Mouse (Mus musculus) ES-Bruce4 (cell line): ENCODE measurements at regions not wholly inside any gene's neighbourhood (a gene's known extent, or its start where the extent isn't known, plus 50 kb on each side); places are given as distances from the start of the nearest gene placed in this dataset.
"Not testable (repeated sequence)": the region's sequence is repeated elsewhere in the genome, so short reads cannot be mapped to it uniquely, and the experiment has no call there.

Experiments
- CTCF ChIP-seq: IDR thresholded peaks from one replicate; pipeline ENCODE4 v1.8.1; 2011; ENCODE audit warnings: low read depth, low read length
- EP300 ChIP-seq: IDR thresholded peaks from 2 replicates; pipeline ENCODE4 v1.6.1; 2011; ENCODE audit warnings: low read depth, low read length; ENCODE audit not compliant: insufficient read depth
- POLR2A ChIP-seq: IDR thresholded peaks from one replicate; pipeline ENCODE4 v1.8.1; 2011; ENCODE audit warnings: low read length; ENCODE audit not compliant: insufficient read depth

GRCm38 (mm10) chr3:7682816-7683215, 1062.6 kb upstream of the 1700008P02Rik start:
- TF ChIP-seq CTCF, POLR2A, EP300: not testable (repeated sequence)
